Mouse (Mus musculus): ENCODE measurements around the gene Zranb1. TPM values are rescaled to one million over a fixed set of nuclear protein-coding genes. Genes with fewer than 3 reads are reported as not detected.

Zranb1 gene
- polyA plus RNA-seq, 1 experiment from 2014 or later, result 11.0 TPM

DNA sequence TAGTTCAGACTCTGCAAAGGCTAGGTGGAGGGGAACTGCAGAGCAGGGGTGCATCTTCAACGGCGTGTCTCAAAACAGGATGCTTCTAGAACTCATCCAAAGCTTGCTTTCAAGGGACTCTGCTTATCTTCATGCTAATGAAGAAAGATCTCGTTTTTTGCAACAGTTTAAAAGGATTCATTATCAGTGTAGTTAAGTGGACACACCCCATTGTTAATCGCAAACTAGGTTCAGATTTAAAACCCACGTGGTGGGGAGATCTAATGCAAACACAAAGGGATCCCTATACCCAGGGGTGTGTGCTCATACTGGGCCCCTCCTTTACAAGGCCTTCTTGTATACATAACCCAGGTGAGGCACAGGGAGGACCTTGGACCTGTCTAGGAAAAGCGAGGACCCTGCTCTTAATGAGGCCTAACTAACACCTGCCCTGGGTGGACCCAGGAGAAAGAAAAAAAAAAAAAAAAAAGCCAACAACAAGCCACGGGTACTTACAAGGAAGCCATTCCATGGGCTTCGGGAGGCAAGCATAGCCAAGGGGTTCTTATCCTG is 98.6 kb downstream of the Zranb1 start:
- DNase-seq (ENCODE audit: low spot score), result no peak
- Histone ChIP-seq H3K27me3 (replicated peaks; ENCODE audit: low read depth, poor library complexity, severe bottlenecking) (no peaks in the 10 kb centered on the region), H3K9me3 (no peaks in the 10 kb centered on the region), H3K36me3 (replicated peaks) (peaks cover 29% of the 10 kb centered on the region), H3K4me1 (peaks cover 64% of the 10 kb centered on the region), H3K4me3 (no peak overlapping the region), H3K27ac (replicated peaks) (no peak overlapping the region)
- 81% methylated on average over 8 of the region's 8 CpGs for WGBS

DNA sequence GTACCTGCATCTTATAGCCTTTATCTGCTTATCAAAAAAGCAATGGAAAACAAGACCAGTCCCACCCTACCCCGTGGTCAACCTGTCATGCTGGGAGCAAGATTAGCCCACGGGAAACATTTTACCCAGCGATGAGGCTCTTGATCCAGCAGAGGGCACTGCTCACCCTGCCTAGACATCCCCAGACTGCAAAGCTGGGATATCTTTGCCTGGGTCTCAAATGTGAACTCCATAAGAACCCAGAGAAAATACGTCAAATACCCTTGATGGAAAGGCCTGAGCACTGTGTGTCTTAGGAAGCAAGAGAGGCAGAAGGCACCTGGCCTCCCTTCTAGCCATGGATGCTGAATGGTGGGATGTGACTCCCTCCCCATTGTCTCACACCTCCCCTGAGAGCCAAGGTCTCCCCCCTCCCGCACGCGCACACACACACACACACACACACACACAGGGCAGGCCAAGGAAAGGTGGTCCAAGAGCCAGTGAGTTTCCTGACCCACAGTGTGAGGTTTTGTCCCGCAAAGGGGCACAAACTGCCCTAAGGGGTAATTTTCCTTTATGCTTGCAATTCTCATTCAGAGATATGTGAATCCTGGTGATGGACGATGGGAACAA is 101.8 kb downstream of the Zranb1 start:
- WGBS, result 46% methylated on average over 9 of the region's 9 CpGs
- H3K4me1 ChIP-seq, result peaks cover 64% of the 10 kb centered on the region
- H3K9me3 ChIP-seq, result no peaks in the 10 kb centered on the region
- no peak overlapping the region for H3K4me3 ChIP-seq
- peak overlapping the region; percentile 74 for H3K27ac ChIP-seq (replicated peaks)
- H3K27me3 ChIP-seq (replicated peaks; ENCODE audit: low read depth, poor library complexity, severe bottlenecking), result no peaks in the 10 kb centered on the region
- peak; percentile 72 for DNase-seq (ENCODE audit: low spot score)
- H3K36me3 ChIP-seq (replicated peaks), result peaks cover 26% of the 10 kb centered on the region

DNA sequence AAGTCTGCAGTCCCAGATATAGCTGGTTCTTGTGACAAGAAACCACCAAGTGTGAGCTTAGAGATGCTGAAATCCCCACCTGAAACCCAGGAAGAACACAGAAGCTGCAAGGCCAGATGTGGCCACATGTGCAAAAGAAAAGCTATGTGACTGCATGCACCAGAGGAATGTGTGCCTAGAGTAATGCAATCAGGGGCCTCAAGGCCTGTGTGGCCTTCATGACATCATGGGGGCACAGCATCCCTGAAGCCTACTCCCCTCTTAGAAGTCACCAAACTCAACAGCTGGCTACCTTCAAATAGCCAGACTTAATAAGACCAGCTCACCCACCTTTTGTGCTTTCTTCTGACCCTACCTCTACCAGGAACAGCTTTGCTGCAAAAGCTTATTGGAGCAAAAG is 105.0 kb downstream of the Zranb1 start:
- H3K4me3 ChIP-seq, result no peak overlapping the region
- peak overlapping the region; percentile 79 for H3K27ac ChIP-seq (replicated peaks)
- H3K36me3 ChIP-seq (replicated peaks), result peaks cover 9% of the 10 kb centered on the region; the same call in 1 of the 2 replicates
- no peaks in the 10 kb centered on the region for H3K27me3 ChIP-seq (replicated peaks; ENCODE audit: low read depth, poor library complexity, severe bottlenecking)
- peaks cover 86% of the 10 kb centered on the region for H3K4me1 ChIP-seq
- no peak for DNase-seq (ENCODE audit: low spot score)
- no peaks in the 10 kb centered on the region for H3K9me3 ChIP-seq

Other genes with a start within 250 kb of the Zranb1 start
- gene Fam53b, start 117.3 kb upstream of the Zranb1 start, polyA plus RNA-seq (2016; fragmentation: Nextera tagmentation; extraction: Ambion mirVana), result 29.4 and 29.9 TPM in 2 replicates
- 71.0 and 72.1 TPM in 2 replicates for gene Eef1akmt2, start 78.5 kb upstream of the Zranb1 start, polyA plus RNA-seq (2016; fragmentation: Nextera tagmentation; extraction: Ambion mirVana)
- 32.1 and 34.3 TPM in 2 replicates for gene Abraxas2, start 71.9 kb upstream of the Zranb1 start, polyA plus RNA-seq (2016; fragmentation: Nextera tagmentation; extraction: Ambion mirVana)
- gene Fgfr2, start 192.2 kb downstream of the Zranb1 start, polyA plus RNA-seq (2016; fragmentation: Nextera tagmentation; extraction: Ambion mirVana), result 74.3 and 77.5 TPM in 2 replicates
- gene Ctbp2, start 193.2 kb downstream of the Zranb1 start, polyA plus RNA-seq (2016; fragmentation: Nextera tagmentation; extraction: Ambion mirVana), result 117 and 121 TPM in 2 replicates